Mouse (Mus musculus) liver, postnatal 0 days (tissue): ENCODE measurements around the gene Thnsl2. TPM values are rescaled to one million over a fixed set of nuclear protein-coding genes. Genes with fewer than 3 reads are reported as not detected.
A peak's percentile ranks its signal among the peaks of the same experiment; 100 is the strongest.

Source experiments
- ATAC-seq: fragments of 200-750 bp; cut with Nextera tagmentation; 2 replicates; pipeline ENCODE4 v1.8.0; 2017; ENCODE audit warnings: mild to moderate bottlenecking, moderate library complexity
- DNase-seq: peaks from one replicate; pipeline ENCODE4 v3.0.0-alpha.2; 2016
- H3K27ac ChIP-seq: fragments of 300-500 bp; sonication (generic); 2 replicates; pipeline ENCODE4 v1.5.1; 2014; ENCODE audit warnings: antibody characterized with exemption, moderate library complexity, mild to moderate bottlenecking, low read depth
- H3K27me3 ChIP-seq: fragments of 300-500 bp; sonication (generic); 2 replicates; pipeline ENCODE4 v1.6.1; 2014; ENCODE audit warnings: low read length, control low read depth, mixed read lengths; ENCODE audit not compliant: insufficient read depth
- H3K36me3 ChIP-seq: fragments of 300-500 bp; sonication (generic); replicated peaks from 2 replicates; pipeline ENCODE4 v1.6.1; 2014; ENCODE audit warnings: mild to moderate bottlenecking, control low read depth, low read length, moderate library complexity, mixed read lengths; ENCODE audit not compliant: insufficient read depth
- H3K4me1 ChIP-seq: fragments of 300-500 bp; sonication (generic); 2 replicates; pipeline ENCODE4 v1.6.1; 2014; ENCODE audit warnings: antibody characterized with exemption, mild to moderate bottlenecking, control low read depth; ENCODE audit not compliant: insufficient read depth
- H3K4me2 ChIP-seq: fragments of 300-500 bp; sonication (generic); 2 replicates; pipeline ENCODE4 v1.6.1; 2014; ENCODE audit warnings: low read depth, mild to moderate bottlenecking, low read length, moderate library complexity, mixed read lengths
- H3K4me3 ChIP-seq: fragments of 300-500 bp; sonication (generic); 2 replicates; pipeline ENCODE4 v1.5.1; 2014; ENCODE audit warnings: low read depth, low read length
- H3K9ac ChIP-seq: fragments of 300-500 bp; sonication (generic); replicated peaks from 2 replicates; pipeline ENCODE4 v1.6.1; 2014; ENCODE audit warnings: mild to moderate bottlenecking, moderate library complexity
- H3K9me3 ChIP-seq: fragments of 300-500 bp; sonication (generic); 2 replicates; pipeline ENCODE4 v1.6.1; 2016; ENCODE audit warnings: mild to moderate bottlenecking, control low read depth, low read length, mixed read lengths
- CTCF ChIP-seq: sonication (generic); IDR thresholded peaks from 2 replicates; pipeline ENCODE4 v1.5.1; 2016; ENCODE audit warnings: antibody characterized with exemption, low read depth
- EP300 ChIP-seq: IDR thresholded peaks from 2 replicates; pipeline ENCODE4 v1.6.1; 2016; ENCODE audit warnings: antibody characterized with exemption, low read depth, mild to moderate bottlenecking
- WGBS: fragments of 180-500 bp; shearing (Covaris S2); extraction: QIAGEN DNeasy Blood & Tissue Kit; methylation state at CpG from one replicate; pipeline ENCODE4 v1.1.7; 2014; ENCODE audit not compliant: insufficient replicate concordance; 5-methylcytosine and 5-hydroxymethylcytosine counted together
- polyA plus RNA-seq: library from polyadenylated mRNA; unstranded; fragments of >200 nt; fragmentation: Nextera tagmentation; extraction: Ambion mirVana; gene quantifications from 2 replicates; pipeline ENCODE4 v1.2.1, GENCODE M21; 2015

Gene Thnsl2
- polyA plus RNA-seq, 1 experiment from 2014 or later = 35.4 TPM

- TF ChIP-seq EP300 (no peak), CTCF (no peak)
- H3K27me3 ChIP-seq = no peaks in the 10 kb centered on the region
- WGBS = 64% methylated on average over 3 of the region's 3 CpGs
- H3K4me3 ChIP-seq = no peak overlapping the region
- H3K9me3 ChIP-seq = no peaks in the 10 kb centered on the region
- no peak overlapping the region for H3K27ac ChIP-seq
- ATAC-seq (no peak), DNase-seq (no peak)
- H3K4me1 ChIP-seq = peaks cover 6% of the 10 kb centered on the region; the same call in 1 of the 2 replicates
- H3K4me2 ChIP-seq = no peak overlapping the region
- no peaks in the 10 kb centered on the region for H3K36me3 ChIP-seq
- H3K9ac ChIP-seq = no peak overlapping the region
Measured at GRCm38 (mm10) chr6:71126290-71126689, 17.9 kb downstream of the Thnsl2 start.

- H3K9me3 ChIP-seq = no peaks in the 10 kb centered on the region
- H3K4me2 ChIP-seq = no peak overlapping the region
- H3K27ac ChIP-seq = no peak overlapping the region
- no peak overlapping the region for H3K9ac ChIP-seq
- ATAC-seq = peak; percentile 57
- H3K27me3 ChIP-seq = no peaks in the 10 kb centered on the region
- peak; percentile 82 for DNase-seq
- no peaks in the 10 kb centered on the region for H3K36me3 ChIP-seq
- no peak overlapping the region for H3K4me3 ChIP-seq
- no peaks in the 10 kb centered on the region for H3K4me1 ChIP-seq
- TF ChIP-seq CTCF = peak; percentile 84
- TF ChIP-seq EP300 = no peak
- 5% methylated on average over 3 of the region's 3 CpGs for WGBS
Measured at GRCm38 (mm10) chr6:71125043-71125893, 19.0 kb downstream of the Thnsl2 start.

GRCm38 (mm10) chr6:71119577-71120254 is 24.5 kb downstream of the Thnsl2 start:
- no peak for ATAC-seq
- H3K36me3 ChIP-seq = no peaks in the 10 kb centered on the region
- H3K27ac ChIP-seq = no peak overlapping the region
- H3K4me3 ChIP-seq = no peak overlapping the region
- DNase-seq = no peak
- H3K27me3 ChIP-seq = no peaks in the 10 kb centered on the region
- H3K9ac ChIP-seq = no peak overlapping the region
- no peaks in the 10 kb centered on the region for H3K9me3 ChIP-seq
- no peak for TF ChIP-seq EP300
- no peak for TF ChIP-seq CTCF
- 20% methylated on average over 9 of the region's 10 CpGs for WGBS
- no peaks in the 10 kb centered on the region for H3K4me1 ChIP-seq
- no peak overlapping the region for H3K4me2 ChIP-seq

- Histone ChIP-seq H3K4me1 (no peaks in the 10 kb centered on the region), H3K27ac (no peak overlapping the region), H3K9me3 (no peaks in the 10 kb centered on the region), H3K4me3 (no peak overlapping the region), H3K36me3 (no peaks in the 10 kb centered on the region), H3K4me2 (no peak overlapping the region), H3K27me3 (no peaks in the 10 kb centered on the region), H3K9ac (no peak overlapping the region)
- WGBS = 70% methylated on average over 11 of the region's 11 CpGs
- no peak for ATAC-seq
- DNase-seq = no peak
- no peak for TF ChIP-seq EP300
- no peak for TF ChIP-seq CTCF
Measured at GRCm38 (mm10) chr6:71111419-71112113, 32.7 kb downstream of the Thnsl2 start.

GRCm38 (mm10) chr6:71106170-71106945 is 37.9 kb downstream of the Thnsl2 start:
- 32% methylated on average over 19 of the region's 19 CpGs for WGBS
- ATAC-seq = no peak
- no peaks in the 10 kb centered on the region for H3K9me3 ChIP-seq

More at GRCm38 (mm10) chr6:71106170-71106945, 37.9 kb downstream of the Thnsl2 start:
- TF ChIP-seq EP300 (peak; percentile 39; the same call in 1 of the 2 replicates), CTCF (no peak)
- Histone ChIP-seq H3K4me3 (no peak overlapping the region), H3K9ac (no peak overlapping the region), H3K27ac (no peak overlapping the region; the same call in 1 of the 2 replicates), H3K27me3 (no peaks in the 10 kb centered on the region), H3K4me1 (no peaks in the 10 kb centered on the region), H3K4me2 (no peak overlapping the region), H3K36me3 (no peaks in the 10 kb centered on the region)
- no peak for DNase-seq
